Mouse (Mus musculus) brain, embryonic 14.5 days (tissue): Measurements from ENCODE around the gene Ncbp3. TPM values are rescaled to one million over a fixed set of nuclear protein-coding genes. Genes with fewer than 3 reads are reported as not detected.

Source experiments
- DNase-seq: peaks from one replicate; pipeline ENCODE4 v3.0.0-alpha.2; 2011; ENCODE audit warnings: low read depth
- CTCF ChIP-seq: fragments of 200-500 bp; IDR thresholded peaks from 2 replicates; pipeline ENCODE4 v1.5.1; 2012; ENCODE audit warnings: inconsistent platforms, mild to moderate bottlenecking, moderate library complexity, borderline replicate concordance; ENCODE audit not compliant: insufficient read depth, insufficient read length; ENCODE audit errors: extremely low read depth
- POLR2A ChIP-seq: fragments of 200-500 bp; IDR thresholded peaks from 2 replicates; pipeline ENCODE4 v1.6.1; 2012; ENCODE audit warnings: mild to moderate bottlenecking, inconsistent platforms, borderline replicate concordance; ENCODE audit not compliant: poor library complexity, insufficient read depth, insufficient read length, severe bottlenecking; ENCODE audit errors: extremely low read depth
- polyA plus RNA-seq: library from polyadenylated mRNA; depleted of rRNA; stranded (reverse); fragments of >200 nt; gene quantifications from 2 replicates; pipeline ENCODE4 v1.2.3, GENCODE M21; 2012

Gene Ncbp3
- polyA plus RNA-seq, 1 experiment: 8.3 TPM

GRCm38 (mm10) chr11:73078615-73079014 is 31.0 kb downstream of the Ncbp3 start:
- no peak for DNase-seq

GRCm38 (mm10) chr11:73080306-73080705 is 32.7 kb downstream of the Ncbp3 start:
- TF ChIP-seq POLR2A (no peak), CTCF (no peak)
- no peak for DNase-seq

More at GRCm38 (mm10) chr11:73078615-73079014, 31.0 kb downstream of the Ncbp3 start:
- TF ChIP-seq POLR2A (no peak), CTCF (no peak)

GRCm38 (mm10) chr11:73084303-73084702 is 36.7 kb downstream of the Ncbp3 start:
- TF ChIP-seq CTCF: no peak
- no peak for TF ChIP-seq POLR2A
- DNase-seq: no peak

GRCm38 (mm10) chr11:73084804-73085231 is 37.2 kb downstream of the Ncbp3 start:
- peak; percentile 90 for DNase-seq
- TF ChIP-seq POLR2A: no peak
- TF ChIP-seq CTCF: no peak

GRCm38 (mm10) chr11:73085391-73085790 is 37.8 kb downstream of the Ncbp3 start:
- TF ChIP-seq POLR2A (no peak), CTCF (no peak)
- DNase-seq: peak; percentile 14

GRCm38 (mm10) chr11:73087700-73088480 is 40.3 kb downstream of the Ncbp3 start:
- DNase-seq: peak; percentile 22
- TF ChIP-seq CTCF: no peak
- TF ChIP-seq POLR2A: no peak

- no peak for DNase-seq
- no peak for TF ChIP-seq CTCF
- no peak for TF ChIP-seq POLR2A
Observed at GRCm38 (mm10) chr11:73090283-73090682, 42.7 kb downstream of the Ncbp3 start, which contains the start of gene Itgae. Itgae (plus strand) TSS chr11:73090583.

- TF ChIP-seq CTCF: no peak
- TF ChIP-seq POLR2A: no peak
- DNase-seq: no peak
Observed at GRCm38 (mm10) chr11:73090826-73091225, 43.2 kb downstream of the Ncbp3 start.

GRCm38 (mm10) chr11:73092057-73092456 is 44.5 kb downstream of the Ncbp3 start:
- TF ChIP-seq POLR2A: no peak

GRCm38 (mm10) chr11:73092877-73093276 is 45.3 kb downstream of the Ncbp3 start:
- no peak for DNase-seq
- TF ChIP-seq CTCF: no peak
- no peak for TF ChIP-seq POLR2A

More at GRCm38 (mm10) chr11:73092057-73092456, 44.5 kb downstream of the Ncbp3 start:
- no peak for DNase-seq

- TF ChIP-seq POLR2A: no peak
- no peak for TF ChIP-seq CTCF
- no peak for DNase-seq
Observed at GRCm38 (mm10) chr11:73094231-73094995, 46.8 kb downstream of the Ncbp3 start.
